Mouse (Mus musculus) bone marrow macrophage, adult 2 months (primary cell): ENCODE measurements around the gene Gm8126. TPM values are rescaled to one million over a fixed set of nuclear protein-coding genes. Genes with fewer than 3 reads are reported as not detected.

ENCODE experiments used
- polyA plus RNA-seq: library from polyadenylated mRNA; stranded (reverse); fragments of >200 nt; gene quantifications from 2 replicates; pipeline ENCODE4 v1.2.4, GENCODE M21; 2012; ENCODE audit not compliant: missing spikeins, insufficient read depth, insufficient read length

Gm8126 gene
- polyA plus RNA-seq, 1 experiment: not detected

Other genes with a start within 250 kb of the Gm8126 start
- not detected in 2 replicates for gene Gm10376, start 243.0 kb upstream of the Gm8126 start, polyA plus RNA-seq
- not detected in 2 replicates for gene Gm8094, start 182.0 kb upstream of the Gm8126 start, polyA plus RNA-seq
- not detected in 2 replicates for gene Gm8104, start 158.0 kb upstream of the Gm8126 start, polyA plus RNA-seq
- not detected in 2 replicates for gene Gm7233, start 78.8 kb upstream of the Gm8126 start, polyA plus RNA-seq
- gene Gm8122, start 23.3 kb upstream of the Gm8126 start, polyA plus RNA-seq: not detected in 2 replicates
- gene Gm9732, start 16.4 kb downstream of the Gm8126 start, polyA plus RNA-seq: 0.73 TPM in 1 of 2 replicates, not detected in the other
- gene Gm8127, start 35.2 kb downstream of the Gm8126 start, polyA plus RNA-seq: not detected in 2 replicates
- gene 1700001F09Rik, start 89.2 kb downstream of the Gm8126 start, polyA plus RNA-seq: not detected in 2 replicates
- gene Gm8138, start 157.7 kb downstream of the Gm8126 start, polyA plus RNA-seq: not detected in 2 replicates